9 mouse cellular contexts compared by ENCODE assay signal in genomic region chr14:11774476-11775037, GRCm38 (mm10).
DNase-seq lines count a peak whose midpoint lies in the region; ATAC-seq and TF ChIP-seq lines count a peak whose summit lies in the region.
"Had no signal": no experiment of that assay in that cellular context is flagged by ENCODE, and none has a peak within 500 bp of the region (broad histone marks: within the 10 kb centered on the region; RNA-seq: fewer than 3 reads in every experiment).

No protein-coding gene starts in this region.

- 47% methylated on average over 4 of the region's 4 CpGs for WGBS in hindbrain, embryonic 14.5 days
- 54% methylated on average over 4 of the region's 4 CpGs for WGBS in hindbrain, embryonic 10.5 days
- 29% methylated on average over 4 of the region's 4 CpGs for WGBS in limb, embryonic 14.5 days

- TF ChIP-seq POLR2A in limb, embryonic 14.5 days (IDR thresholded peaks at IDR 0.05; ENCODE audit: borderline replicate concordance, extremely low read depth, insufficient read depth, insufficient read length): no peak

- H3K9ac ChIP-seq in hindbrain, embryonic 14.5 days: no peak overlapping the region
- H3K9ac ChIP-seq in limb, embryonic 14.5 days (ENCODE audit: low read depth, low read length, severe bottlenecking): no peak overlapping the region

- no peak for ATAC-seq in hindbrain, embryonic 14.5 days (ENCODE audit: low FRiP score)
- ATAC-seq in limb, embryonic 14.5 days (ENCODE audit: low FRiP score, low read depth): peak; percentile 56; the same call in 1 of the 2 replicates

- H3K4me3 ChIP-seq in hindbrain, embryonic 14.5 days (replicated peaks; ENCODE audit: low read length): no peak overlapping the region
- no peak overlapping the region for H3K4me3 ChIP-seq in hindbrain, embryonic 10.5 days
- no peak overlapping the region for H3K4me3 ChIP-seq in limb, embryonic 14.5 days (replicated peaks; ENCODE audit: low read length)

- H3K36me3 ChIP-seq in hindbrain, embryonic 14.5 days (replicated peaks; ENCODE audit: control insufficient read depth, insufficient read depth): no peaks in the 10 kb centered on the region
- no peaks in the 10 kb centered on the region for H3K36me3 ChIP-seq in hindbrain, embryonic 10.5 days
- H3K36me3 ChIP-seq in limb, embryonic 14.5 days (ENCODE audit: control insufficient read depth, insufficient read depth, low read length): no peaks in the 10 kb centered on the region
- H3K36me3 ChIP-seq: forebrain, embryonic 10.5 days had no signal

- H3K9me3 ChIP-seq in hindbrain, embryonic 14.5 days (ENCODE audit: control insufficient read depth, low read length): no peaks in the 10 kb centered on the region
- H3K9me3 ChIP-seq in hindbrain, embryonic 10.5 days: no peaks in the 10 kb centered on the region
- no peaks in the 10 kb centered on the region for H3K9me3 ChIP-seq in limb, embryonic 14.5 days (ENCODE audit: control insufficient read depth, low read length)
- H3K9me3 ChIP-seq: forebrain, embryonic 10.5 days had no signal

- peak; percentile 26 for DNase-seq in adrenal gland, postnatal 10 days
- no peak for DNase-seq in adrenal gland, adult 8-10 months
- DNase-seq in hindbrain, embryonic 14.5 days (ENCODE audit: low spot score): peak; percentile 50
- no peak for DNase-seq in hindbrain, embryonic 10.5 days (ENCODE audit: low spot score)
- peak; percentile 14 for DNase-seq in ES-CJ7 (ENCODE audit: low read depth, low spot score)
- peak; percentile 77 for DNase-seq in limb, embryonic 14.5 days (ENCODE audit: low spot score)
- no peak for DNase-seq in thymus, postnatal 25 days
- no peak for DNase-seq in cerebellum, adult 8-10 months

- H3K4me2 ChIP-seq in hindbrain, embryonic 14.5 days (replicated peaks): no peak overlapping the region
- H3K4me2 ChIP-seq in limb, embryonic 14.5 days (replicated peaks; ENCODE audit: low read depth, low read length, severe bottlenecking): no peak overlapping the region

- no peaks in the 10 kb centered on the region for H3K27me3 ChIP-seq in hindbrain, embryonic 14.5 days (ENCODE audit: control insufficient read depth, insufficient read depth, low read length)
- no peaks in the 10 kb centered on the region for H3K27me3 ChIP-seq in hindbrain, embryonic 10.5 days (ENCODE audit: insufficient read depth, poor library complexity, severe bottlenecking)
- H3K27me3 ChIP-seq in limb, embryonic 14.5 days (ENCODE audit: control insufficient read depth, insufficient read depth, low read length): no peaks in the 10 kb centered on the region

- H3K4me1 ChIP-seq in hindbrain, embryonic 14.5 days (replicated peaks; ENCODE audit: control insufficient read depth, insufficient read depth, low read length): peaks cover 21% of the 10 kb centered on the region
- peaks cover 32% of the 10 kb centered on the region for H3K4me1 ChIP-seq in hindbrain, embryonic 10.5 days (replicated peaks)
- H3K4me1 ChIP-seq in limb, embryonic 14.5 days (ENCODE audit: control insufficient read depth, insufficient read depth, low read length): peaks cover 24% of the 10 kb centered on the region

- no peak overlapping the region; the same call in 1 of the 2 replicates for H3K27ac ChIP-seq in hindbrain, embryonic 14.5 days
- H3K27ac ChIP-seq in hindbrain, embryonic 10.5 days: no peak overlapping the region
- 0 out of 2 replicates have a peak overlapping the region, but pooled peaks have one; percentile 3 for H3K27ac ChIP-seq in limb, embryonic 14.5 days (replicated peaks; ENCODE audit: low read depth, low read length)

Comparison
In these comparisons a context has a peak if more than half of its experiments do, and no peak if none do; other contexts are left out.
1. DNase-seq: peak in adrenal gland, postnatal 10 days (single experiment), hindbrain, embryonic 14.5 days (single experiment), ES-CJ7 (single experiment) and limb, embryonic 14.5 days (single experiment); none in adrenal gland, adult 8-10 months (single experiment), hindbrain, embryonic 10.5 days (single experiment), thymus, postnatal 25 days (single experiment) and cerebellum, adult 8-10 months (single experiment).